Mouse (Mus musculus) heart, embryonic 16.5 days (tissue): Measurements from ENCODE around the gene Nudt19. TPM values are rescaled to one million over a fixed set of nuclear protein-coding genes. Genes with fewer than 3 reads are reported as not detected.

ENCODE experiments used
- ATAC-seq: fragments of 200-750 bp; cut with Nextera tagmentation; replicated peaks from 2 replicates; pipeline ENCODE4 v1.8.0; 2017; ENCODE audit warnings: moderate number of reproducible peaks; ENCODE audit not compliant: insufficient read depth, low FRiP score; ENCODE audit errors: extremely low read depth
- H3K27ac ChIP-seq: fragments of 300-500 bp; sonication (generic); 2 replicates; pipeline ENCODE4 v1.5.1; 2014; ENCODE audit warnings: mild to moderate bottlenecking, low read length, control low read depth, moderate library complexity
- H3K27me3 ChIP-seq: fragments of 300-500 bp; sonication (generic); 2 replicates; pipeline ENCODE4 v1.6.1; 2014; ENCODE audit warnings: low read length, mixed read lengths; ENCODE audit not compliant: control insufficient read depth, insufficient read depth
- H3K36me3 ChIP-seq: fragments of 300-500 bp; sonication (generic); 2 replicates; pipeline ENCODE4 v1.6.1; 2014; ENCODE audit not compliant: control insufficient read depth, insufficient read depth
- H3K4me1 ChIP-seq: fragments of 300-500 bp; sonication (generic); 2 replicates; pipeline ENCODE4 v1.6.1; 2014; ENCODE audit warnings: low read length, mixed read lengths; ENCODE audit not compliant: control insufficient read depth, insufficient read depth
- H3K4me2 ChIP-seq: fragments of 300-500 bp; sonication (generic); 2 replicates; pipeline ENCODE4 v1.6.1; 2014; ENCODE audit warnings: low read depth, mild to moderate bottlenecking, control low read depth, low read length
- H3K4me3 ChIP-seq: fragments of 300-500 bp; sonication (generic); 2 replicates; pipeline ENCODE4 v1.5.1; 2014; ENCODE audit warnings: mild to moderate bottlenecking, control low read depth, low read length
- H3K9ac ChIP-seq: fragments of 300-500 bp; sonication (generic); 2 replicates; pipeline ENCODE4 v1.6.1; 2014; ENCODE audit warnings: low read length, control low read depth
- H3K9me3 ChIP-seq: fragments of 300-500 bp; sonication (generic); replicated peaks from 2 replicates; pipeline ENCODE4 v1.6.1; 2016; ENCODE audit warnings: low read length; ENCODE audit not compliant: control insufficient read depth
- WGBS: fragments of 180-500 bp; shearing (Covaris S2); extraction: QIAGEN DNeasy Blood & Tissue Kit; methylation state at CpG from one replicate; pipeline ENCODE4 v1.1.7; 2014; 5-methylcytosine and 5-hydroxymethylcytosine counted together
- polyA plus RNA-seq: library from polyadenylated mRNA; unstranded; fragments of >200 nt; fragmentation: Nextera tagmentation; extraction: Ambion mirVana; gene quantifications from 2 replicates; pipeline ENCODE4 v1.2.1, GENCODE M21; 2015

The Nudt19 gene
- polyA plus RNA-seq = 138 and 142 TPM in 2 replicates

- WGBS = 68% methylated on average over 4 of the region's 4 CpGs
- Histone ChIP-seq H3K4me3 (peak within 1 kb of the TSS; percentile 91), H3K4me2 (peak within 1 kb of the TSS; percentile 96), H3K36me3 (peaks cover 4% of the 10 kb centered on the region; the same call in 1 of the 2 replicates), H3K9me3 (no peaks in the 10 kb centered on the region), H3K27ac (peak within 1 kb of the TSS; percentile 99), H3K9ac (peak within 1 kb of the TSS; percentile 97), H3K4me1 (peaks cover 10% of the 10 kb centered on the region), H3K27me3 (no peaks in the 10 kb centered on the region)
- ATAC-seq = no peak
Observed at GRCm38 (mm10) chr7:35556205-35556603, at the start of gene Nudt19. Nudt19 (minus strand) TSS chr7:35556304.

- Histone ChIP-seq H3K27me3 (no peaks in the 10 kb centered on the region), H3K4me1 (no peaks in the 10 kb centered on the region), H3K4me3 (no peak overlapping the region), H3K9me3 (no peaks in the 10 kb centered on the region), H3K27ac (no peak overlapping the region), H3K4me2 (no peak overlapping the region), H3K9ac (no peak overlapping the region), H3K36me3 (peaks cover 24% of the 10 kb centered on the region)
- WGBS = 94% methylated on average over 5 of the region's 5 CpGs
- ATAC-seq = no peak
Observed at GRCm38 (mm10) chr7:35602766-35603165, 46.7 kb upstream of the Nudt19 start.

DNA sequence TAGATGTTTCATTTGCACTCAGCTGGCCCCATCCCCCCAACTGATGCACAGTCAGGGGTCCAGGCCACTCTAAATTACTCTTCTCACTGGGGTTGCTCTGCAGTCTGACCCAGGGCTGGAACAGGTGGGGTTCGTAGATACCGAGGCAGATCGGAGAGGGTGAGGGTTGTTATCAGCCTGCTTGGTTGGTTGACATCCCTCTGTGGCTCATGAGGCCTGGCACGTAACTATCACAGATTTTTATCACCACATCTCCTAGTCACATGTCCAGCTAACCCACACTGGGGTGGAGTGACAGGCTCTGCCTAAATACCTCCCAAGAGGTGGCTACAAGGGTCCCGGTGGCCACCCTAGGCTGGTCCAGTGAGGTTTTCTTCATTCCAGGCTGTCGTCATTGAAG lies 45.0 kb upstream of the Nudt19 start:
- no peak overlapping the region for H3K9ac ChIP-seq
- H3K4me1 ChIP-seq = no peaks in the 10 kb centered on the region
- no peak overlapping the region for H3K27ac ChIP-seq
- H3K27me3 ChIP-seq = no peaks in the 10 kb centered on the region
- H3K4me3 ChIP-seq = no peak overlapping the region
- H3K4me2 ChIP-seq = no peak overlapping the region
- 75% methylated on average over 6 of the region's 6 CpGs for WGBS
- H3K9me3 ChIP-seq = no peaks in the 10 kb centered on the region
- no peak for ATAC-seq
- H3K36me3 ChIP-seq = peaks cover 17% of the 10 kb centered on the region

- no peak for ATAC-seq
- H3K4me1 ChIP-seq = no peaks in the 10 kb centered on the region
- no peaks in the 10 kb centered on the region for H3K27me3 ChIP-seq
- 89% methylated on average over 10 of the region's 10 CpGs for WGBS
- no peak overlapping the region for H3K9ac ChIP-seq
- no peaks in the 10 kb centered on the region for H3K9me3 ChIP-seq
- H3K36me3 ChIP-seq = peaks cover 21% of the 10 kb centered on the region
- H3K4me3 ChIP-seq = no peak overlapping the region
- H3K27ac ChIP-seq = no peak overlapping the region
- H3K4me2 ChIP-seq = no peak overlapping the region
Observed at GRCm38 (mm10) chr7:35600031-35600430, 43.9 kb upstream of the Nudt19 start.

DNA sequence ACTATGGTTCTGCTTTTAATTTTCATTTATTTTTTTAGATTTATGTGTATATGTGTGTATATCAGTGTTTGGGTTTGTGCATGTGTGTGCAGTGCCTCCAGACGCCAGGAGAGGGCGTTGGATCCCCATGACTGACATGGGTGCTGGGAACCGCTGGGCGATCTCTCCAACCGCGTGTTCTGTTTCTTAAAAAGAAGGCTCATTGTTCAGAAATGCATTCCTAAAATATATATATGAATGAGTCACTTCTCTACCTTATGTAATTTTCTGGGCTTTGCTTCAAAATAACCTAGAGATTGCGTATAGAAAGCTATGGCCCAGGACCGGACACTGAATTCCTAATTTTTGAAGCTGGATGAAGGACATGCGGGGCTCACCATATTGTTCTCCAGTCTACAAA lies 43.4 kb upstream of the Nudt19 start:
- Histone ChIP-seq H3K4me3 (no peak overlapping the region), H3K9ac (no peak overlapping the region), H3K4me2 (no peak overlapping the region), H3K9me3 (no peaks in the 10 kb centered on the region), H3K27ac (no peak overlapping the region), H3K4me1 (no peaks in the 10 kb centered on the region), H3K27me3 (no peaks in the 10 kb centered on the region), H3K36me3 (peaks cover 21% of the 10 kb centered on the region)
- no peak for ATAC-seq
- WGBS = 87% methylated on average over 9 of the region's 9 CpGs

- WGBS = 88% methylated on average over 5 of the region's 5 CpGs
- Histone ChIP-seq H3K4me1 (0 out of 2 replicates have a peak, but pooled peaks cover 2% of the 10 kb centered on the region), H3K4me3 (no peak overlapping the region), H3K27ac (no peak overlapping the region), H3K4me2 (no peak overlapping the region), H3K27me3 (no peaks in the 10 kb centered on the region), H3K9ac (no peak overlapping the region), H3K9me3 (no peaks in the 10 kb centered on the region), H3K36me3 (peaks cover 16% of the 10 kb centered on the region)
- no peak for ATAC-seq
Observed at GRCm38 (mm10) chr7:35594311-35594710, 38.2 kb upstream of the Nudt19 start.

DNA sequence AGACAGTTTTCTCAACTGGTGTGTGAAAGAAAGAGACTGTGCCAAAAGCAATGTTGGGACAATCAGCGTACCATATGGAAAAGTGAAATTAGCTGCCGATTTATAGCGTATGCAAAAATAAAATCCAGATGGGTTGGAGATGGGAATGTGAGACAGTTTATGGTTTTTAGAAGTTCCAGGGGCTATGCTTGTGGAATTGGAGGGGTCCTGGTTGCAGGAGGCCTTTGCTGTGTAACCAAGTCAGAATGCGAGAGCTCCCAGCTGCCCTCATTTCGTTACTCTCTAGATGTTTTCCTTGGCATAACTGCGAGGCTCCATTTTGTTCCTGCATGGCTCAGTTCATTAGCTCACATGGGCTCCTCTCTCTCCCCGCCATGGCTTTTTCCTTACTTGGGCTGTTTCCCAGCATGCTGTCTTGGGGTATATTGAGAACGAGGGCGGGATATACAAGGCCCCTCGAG lies 34.7 kb upstream of the Nudt19 start:
- H3K9me3 ChIP-seq = no peaks in the 10 kb centered on the region
- H3K27ac ChIP-seq = peak overlapping the region; percentile 59
- H3K27me3 ChIP-seq = no peaks in the 10 kb centered on the region
- H3K4me3 ChIP-seq = no peak overlapping the region
- H3K4me1 ChIP-seq = peaks cover 17% of the 10 kb centered on the region
- no peak overlapping the region for H3K9ac ChIP-seq
- WGBS = 82% methylated on average over 10 of the region's 10 CpGs
- ATAC-seq = no peak
- H3K36me3 ChIP-seq = peaks cover 16% of the 10 kb centered on the region
- no peak overlapping the region for H3K4me2 ChIP-seq

GRCm38 (mm10) chr7:35589485-35589884 lies 33.4 kb upstream of the Nudt19 start:
- ATAC-seq = no peak
- Histone ChIP-seq H3K36me3 (peaks cover 13% of the 10 kb centered on the region), H3K27ac (no peak overlapping the region), H3K4me2 (no peak overlapping the region), H3K9me3 (no peaks in the 10 kb centered on the region), H3K4me3 (no peak overlapping the region), H3K9ac (no peak overlapping the region), H3K4me1 (peaks cover 17% of the 10 kb centered on the region), H3K27me3 (no peaks in the 10 kb centered on the region)
- 75% methylated on average over 6 of the region's 7 CpGs for WGBS

DNA sequence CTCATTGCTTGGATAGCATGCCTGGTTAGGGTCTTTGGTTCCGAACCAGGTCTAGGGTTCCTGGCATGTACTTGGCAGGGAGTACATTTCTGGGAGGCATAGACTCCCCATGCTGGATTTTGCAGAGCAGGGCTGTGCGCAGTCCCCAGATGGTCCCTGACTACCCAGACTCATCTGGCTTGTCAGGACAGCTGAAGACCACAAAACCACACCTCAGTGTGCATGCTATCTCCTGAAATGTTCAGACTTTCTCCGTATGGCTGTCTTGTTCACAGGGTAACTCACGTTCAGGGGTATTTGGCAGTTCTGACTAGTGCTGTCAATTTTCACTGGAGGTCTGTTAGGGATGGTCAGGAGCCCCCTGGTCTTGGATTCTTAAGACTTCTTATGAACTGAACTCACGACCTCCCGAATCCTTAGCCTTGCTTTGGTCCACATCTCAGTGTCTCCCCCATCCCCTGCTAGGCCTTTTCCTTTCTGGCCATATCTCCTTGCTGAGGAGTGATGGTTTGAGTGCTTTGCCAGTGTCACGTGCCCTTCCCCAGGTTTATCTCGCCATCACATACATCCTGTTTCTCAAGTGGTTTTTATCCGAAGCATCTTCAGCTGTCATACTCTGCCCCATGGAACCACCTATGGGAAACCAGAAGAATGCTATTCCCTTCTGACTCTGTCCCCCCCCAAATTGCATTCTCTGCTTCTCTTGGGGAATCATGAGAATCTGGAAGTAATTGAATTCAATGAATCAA lies 32.8 kb upstream of the Nudt19 start:
- WGBS = 75% methylated on average over 9 of the region's 9 CpGs
- H3K9me3 ChIP-seq = no peaks in the 10 kb centered on the region
- no peak overlapping the region for H3K9ac ChIP-seq
- peaks cover under 1% of the 10 kb centered on the region; the same call in 1 of the 2 replicates for H3K27me3 ChIP-seq
- H3K27ac ChIP-seq = no peak overlapping the region
- no peak for ATAC-seq
- no peak overlapping the region for H3K4me2 ChIP-seq
- no peak overlapping the region for H3K4me3 ChIP-seq
- H3K4me1 ChIP-seq = peaks cover 21% of the 10 kb centered on the region
- H3K36me3 ChIP-seq = peaks cover 10% of the 10 kb centered on the region
